Mouse (Mus musculus) heart, embryonic 16.5 days (tissue): ENCODE results near the gene Auts2. TPM values are rescaled to one million over a fixed set of nuclear protein-coding genes. Genes with fewer than 3 reads are reported as not detected.

Experiments
- ATAC-seq: fragments of 200-750 bp; cut with Nextera tagmentation; replicated peaks from 2 replicates; pipeline ENCODE4 v1.8.0; 2017; ENCODE audit warnings: moderate number of reproducible peaks; ENCODE audit not compliant: insufficient read depth, low FRiP score; ENCODE audit errors: extremely low read depth
- H3K27ac ChIP-seq: fragments of 300-500 bp; sonication (generic); 2 replicates; pipeline ENCODE4 v1.5.1; 2014; ENCODE audit warnings: mild to moderate bottlenecking, low read length, control low read depth, moderate library complexity
- H3K27me3 ChIP-seq: fragments of 300-500 bp; sonication (generic); 2 replicates; pipeline ENCODE4 v1.6.1; 2014; ENCODE audit warnings: low read length, mixed read lengths; ENCODE audit not compliant: control insufficient read depth, insufficient read depth
- H3K36me3 ChIP-seq: fragments of 300-500 bp; sonication (generic); 2 replicates; pipeline ENCODE4 v1.6.1; 2014; ENCODE audit not compliant: control insufficient read depth, insufficient read depth
- H3K4me1 ChIP-seq: fragments of 300-500 bp; sonication (generic); 2 replicates; pipeline ENCODE4 v1.6.1; 2014; ENCODE audit warnings: low read length, mixed read lengths; ENCODE audit not compliant: control insufficient read depth, insufficient read depth
- H3K4me2 ChIP-seq: fragments of 300-500 bp; sonication (generic); 2 replicates; pipeline ENCODE4 v1.6.1; 2014; ENCODE audit warnings: low read depth, mild to moderate bottlenecking, control low read depth, low read length
- H3K4me3 ChIP-seq: fragments of 300-500 bp; sonication (generic); 2 replicates; pipeline ENCODE4 v1.5.1; 2014; ENCODE audit warnings: mild to moderate bottlenecking, control low read depth, low read length
- H3K9ac ChIP-seq: fragments of 300-500 bp; sonication (generic); 2 replicates; pipeline ENCODE4 v1.6.1; 2014; ENCODE audit warnings: low read length, control low read depth
- H3K9me3 ChIP-seq: fragments of 300-500 bp; sonication (generic); replicated peaks from 2 replicates; pipeline ENCODE4 v1.6.1; 2016; ENCODE audit warnings: low read length; ENCODE audit not compliant: control insufficient read depth
- WGBS: fragments of 180-500 bp; shearing (Covaris S2); extraction: QIAGEN DNeasy Blood & Tissue Kit; methylation state at CpG from one replicate; pipeline ENCODE4 v1.1.7; 2014; 5-methylcytosine and 5-hydroxymethylcytosine counted together
- polyA plus RNA-seq: library from polyadenylated mRNA; unstranded; fragments of >200 nt; fragmentation: Nextera tagmentation; extraction: Ambion mirVana; gene quantifications from 2 replicates; pipeline ENCODE4 v1.2.1, GENCODE M21; 2015

Auts2 gene
- polyA plus RNA-seq, 1 experiment from 2014 or later = 16.3 TPM

DNA sequence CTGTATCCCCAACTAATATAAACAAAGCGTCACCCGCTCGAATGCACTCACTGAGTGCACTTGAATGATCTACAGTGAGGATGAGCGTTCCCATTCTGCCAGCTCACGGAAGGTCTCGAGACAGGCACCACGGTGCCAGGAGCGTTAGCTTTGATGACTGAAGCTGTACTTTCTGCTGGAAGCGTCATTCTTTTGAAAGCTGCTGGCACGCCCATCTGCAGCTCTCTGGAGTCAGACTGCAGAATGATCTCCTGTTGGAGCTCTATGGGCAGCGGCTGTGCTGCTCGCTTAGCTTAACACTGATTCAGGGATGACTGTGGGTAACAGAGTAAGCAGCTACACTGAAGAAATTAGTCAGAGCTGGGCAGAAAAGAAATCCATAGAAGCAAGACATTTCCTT, 416.5 kb downstream of the Auts2 start:
- no peak overlapping the region for H3K27ac ChIP-seq
- H3K4me1 ChIP-seq = peaks cover 2% of the 10 kb centered on the region; the same call in 1 of the 2 replicates
- H3K9ac ChIP-seq = no peak overlapping the region
- H3K27me3 ChIP-seq = no peaks in the 10 kb centered on the region
- no peak overlapping the region for H3K4me2 ChIP-seq
- 82% methylated on average over 12 of the region's 12 CpGs for WGBS
- no peak overlapping the region for H3K4me3 ChIP-seq
- no peak for ATAC-seq
- H3K9me3 ChIP-seq = no peaks in the 10 kb centered on the region
- no peaks in the 10 kb centered on the region for H3K36me3 ChIP-seq

DNA sequence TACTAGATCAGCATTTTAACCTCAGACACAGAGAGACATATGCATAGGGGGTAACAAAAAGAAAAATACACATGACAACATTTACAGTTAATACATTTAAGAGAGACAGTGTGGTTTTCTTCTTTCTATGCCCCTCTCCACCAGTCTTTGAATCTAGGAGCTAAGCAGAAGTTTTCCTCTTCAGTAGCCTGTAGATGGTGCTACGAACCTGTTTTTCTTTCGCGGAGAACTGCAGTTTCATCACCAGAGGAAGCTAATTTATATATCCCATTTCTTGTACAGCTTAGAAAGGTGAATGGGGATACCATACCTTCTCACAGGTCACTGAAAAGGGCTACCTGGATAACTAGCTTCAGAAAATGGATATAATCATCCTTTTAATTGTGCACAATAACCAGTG, 427.5 kb downstream of the Auts2 start:
- WGBS = 69% methylated on average over 3 of the region's 3 CpGs
- H3K4me1 ChIP-seq = no peaks in the 10 kb centered on the region
- ATAC-seq = no peak
- no peak overlapping the region for H3K4me2 ChIP-seq
- H3K36me3 ChIP-seq = no peaks in the 10 kb centered on the region
- H3K27me3 ChIP-seq = peaks cover 2% of the 10 kb centered on the region; the same call in 1 of the 2 replicates
- no peak overlapping the region for H3K4me3 ChIP-seq
- H3K9me3 ChIP-seq = no peaks in the 10 kb centered on the region
- H3K27ac ChIP-seq = no peak overlapping the region
- H3K9ac ChIP-seq = no peak overlapping the region

DNA sequence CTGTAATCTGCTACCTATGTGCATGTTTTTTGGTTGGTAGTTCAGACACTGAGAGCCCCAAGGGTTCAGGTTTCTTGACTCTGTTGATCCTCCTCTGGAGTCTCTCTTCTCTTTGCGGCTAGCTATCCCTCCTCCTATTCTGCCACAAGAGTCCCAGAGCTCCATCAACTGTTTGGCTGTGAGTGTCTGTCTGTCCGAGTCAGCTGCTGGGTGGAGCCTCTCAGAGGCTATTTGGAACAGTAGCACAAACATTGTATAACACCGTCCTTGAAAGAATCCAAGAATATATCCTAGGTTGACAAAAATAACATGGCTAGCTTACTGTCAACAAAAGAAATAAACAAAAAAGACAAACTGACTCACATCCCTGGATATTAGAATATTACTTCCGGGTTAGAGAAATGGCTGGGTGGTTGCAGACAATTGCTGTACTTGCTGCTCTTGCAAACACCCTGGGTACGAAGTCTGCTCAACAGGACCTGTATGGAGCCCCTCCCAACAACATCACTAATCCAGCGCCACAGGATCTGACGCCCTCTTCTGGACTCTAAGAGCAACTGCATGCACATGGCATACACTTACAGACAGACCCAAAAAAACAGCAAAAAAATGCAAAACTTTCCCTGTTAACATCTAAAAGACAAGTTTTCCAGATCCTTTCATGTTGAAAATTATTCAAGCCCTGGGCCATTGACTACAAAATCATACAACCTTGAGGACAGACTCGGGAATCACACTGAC, 428.4 kb downstream of the Auts2 start:
- H3K4me1 ChIP-seq = no peaks in the 10 kb centered on the region
- ATAC-seq = no peak
- H3K27ac ChIP-seq = no peak overlapping the region
- H3K9ac ChIP-seq = no peak overlapping the region
- 70% methylated on average over 8 of the region's 8 CpGs for WGBS
- no peaks in the 10 kb centered on the region for H3K36me3 ChIP-seq
- no peak overlapping the region for H3K4me2 ChIP-seq
- peaks cover 2% of the 10 kb centered on the region; the same call in 1 of the 2 replicates for H3K27me3 ChIP-seq
- no peak overlapping the region for H3K4me3 ChIP-seq
- no peaks in the 10 kb centered on the region for H3K9me3 ChIP-seq

DNA sequence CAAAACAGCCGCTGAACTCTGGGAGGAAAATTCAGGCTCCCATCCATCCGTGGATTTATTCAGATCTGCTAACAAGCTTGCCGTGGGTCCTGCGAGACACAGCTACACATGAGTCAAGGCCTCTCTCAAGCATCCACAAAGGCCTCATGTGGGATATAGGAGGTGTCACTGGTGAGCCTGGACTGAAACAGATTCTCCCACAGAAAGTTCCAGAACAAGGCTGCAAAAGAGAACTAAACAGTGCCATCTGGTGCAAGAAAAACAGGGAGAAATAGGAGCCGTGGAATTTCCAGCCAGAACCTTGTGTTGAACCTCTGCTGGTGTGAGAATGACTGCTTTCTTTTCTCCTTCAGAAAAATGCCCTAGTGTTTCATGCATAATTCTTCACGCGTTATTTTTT, 429.7 kb downstream of the Auts2 start:
- no peaks in the 10 kb centered on the region for H3K4me1 ChIP-seq
- peaks cover 2% of the 10 kb centered on the region; the same call in 1 of the 2 replicates for H3K27me3 ChIP-seq
- no peak overlapping the region for H3K4me2 ChIP-seq
- WGBS = 69% methylated on average over 7 of the region's 7 CpGs
- H3K4me3 ChIP-seq = no peak overlapping the region
- H3K9me3 ChIP-seq = no peaks in the 10 kb centered on the region
- H3K27ac ChIP-seq = no peak overlapping the region
- no peak for ATAC-seq
- no peak overlapping the region for H3K9ac ChIP-seq
- H3K36me3 ChIP-seq = no peaks in the 10 kb centered on the region

DNA sequence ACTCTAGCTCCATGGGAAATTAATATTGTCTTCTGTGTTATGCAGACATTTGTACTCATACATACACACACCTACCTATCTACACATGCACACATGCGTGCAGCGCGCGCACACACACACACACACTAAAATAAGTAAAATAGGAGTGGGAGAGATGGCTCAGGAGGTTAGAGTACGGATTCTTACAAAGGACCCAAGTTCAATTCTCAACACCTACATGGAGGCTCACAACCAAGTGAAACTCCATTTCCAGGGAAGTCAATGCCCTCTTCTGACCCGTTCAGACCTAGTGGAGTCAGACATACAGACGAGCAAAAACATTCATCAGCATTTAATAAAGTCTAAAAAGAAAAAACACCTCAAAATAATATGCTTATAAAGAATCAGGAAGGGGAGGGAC, 430.5 kb downstream of the Auts2 start:
- no peak overlapping the region for H3K4me3 ChIP-seq
- no peak for ATAC-seq
- no peaks in the 10 kb centered on the region for H3K9me3 ChIP-seq
- H3K4me1 ChIP-seq = no peaks in the 10 kb centered on the region
- no peak overlapping the region for H3K9ac ChIP-seq
- H3K36me3 ChIP-seq = no peaks in the 10 kb centered on the region
- 96% methylated on average over 7 of the region's 7 CpGs for WGBS
- H3K27me3 ChIP-seq = peaks cover 2% of the 10 kb centered on the region; the same call in 1 of the 2 replicates
- no peak overlapping the region for H3K27ac ChIP-seq
- H3K4me2 ChIP-seq = no peak overlapping the region

DNA sequence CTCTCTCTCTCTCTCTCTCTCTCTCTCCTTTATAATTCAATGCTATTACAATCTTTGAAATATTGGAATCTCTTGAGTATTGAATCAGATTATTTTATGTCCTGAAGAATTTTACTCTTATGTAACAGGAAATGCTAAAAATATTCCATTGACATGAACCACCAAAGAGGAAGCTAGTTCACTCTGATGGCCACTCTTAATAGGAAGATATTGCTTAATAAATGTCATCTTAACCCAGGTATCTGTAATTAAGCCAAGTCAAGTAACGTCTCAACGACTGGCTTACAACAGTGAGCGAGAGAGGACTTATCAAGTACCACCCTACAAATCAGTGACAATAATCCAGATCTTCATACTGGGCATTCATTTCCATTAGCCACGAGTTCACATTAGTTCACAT, 440.7 kb downstream of the Auts2 start:
- H3K4me3 ChIP-seq = no peak overlapping the region
- WGBS = 87% methylated on average over 4 of the region's 4 CpGs

DNA sequence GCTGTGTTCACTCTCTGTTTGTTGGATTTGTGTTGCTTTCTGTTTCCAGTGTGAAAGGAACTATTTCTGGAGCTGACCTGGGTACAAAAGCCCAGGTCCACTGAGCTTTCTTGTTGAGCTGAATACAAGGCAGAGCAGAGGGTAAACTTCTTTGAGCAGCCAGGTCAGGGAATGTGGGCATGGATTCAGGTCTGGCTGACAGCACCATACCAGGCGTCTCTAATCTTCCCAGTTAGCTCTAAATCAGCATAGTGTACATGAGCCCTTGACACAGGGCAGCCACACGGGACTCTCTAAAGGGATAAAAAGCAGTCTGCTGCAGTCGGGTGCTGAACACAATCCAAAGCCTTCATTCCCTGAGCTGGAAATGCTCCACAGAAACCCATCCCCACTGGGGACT, 444.7 kb downstream of the Auts2 start:
- H3K4me1 ChIP-seq = peaks cover 18% of the 10 kb centered on the region
- H3K4me3 ChIP-seq = no peak overlapping the region
- H3K27me3 ChIP-seq = no peaks in the 10 kb centered on the region
- H3K9me3 ChIP-seq = no peaks in the 10 kb centered on the region
- ATAC-seq = peak; percentile 82
- WGBS = 27% methylated on average over 3 of the region's 3 CpGs
- no peak overlapping the region for H3K9ac ChIP-seq
- H3K27ac ChIP-seq = peak overlapping the region; percentile 43
- no peaks in the 10 kb centered on the region for H3K36me3 ChIP-seq
- H3K4me2 ChIP-seq = no peak overlapping the region

More for the DNA sequence above, 440.7 kb downstream of the Auts2 start:
- Histone ChIP-seq H3K4me1 (peaks cover 15% of the 10 kb centered on the region), H3K9me3 (no peaks in the 10 kb centered on the region), H3K9ac (no peak overlapping the region), H3K36me3 (no peaks in the 10 kb centered on the region), H3K27me3 (no peaks in the 10 kb centered on the region), H3K27ac (no peak overlapping the region), H3K4me2 (no peak overlapping the region)
- ATAC-seq = no peak

DNA sequence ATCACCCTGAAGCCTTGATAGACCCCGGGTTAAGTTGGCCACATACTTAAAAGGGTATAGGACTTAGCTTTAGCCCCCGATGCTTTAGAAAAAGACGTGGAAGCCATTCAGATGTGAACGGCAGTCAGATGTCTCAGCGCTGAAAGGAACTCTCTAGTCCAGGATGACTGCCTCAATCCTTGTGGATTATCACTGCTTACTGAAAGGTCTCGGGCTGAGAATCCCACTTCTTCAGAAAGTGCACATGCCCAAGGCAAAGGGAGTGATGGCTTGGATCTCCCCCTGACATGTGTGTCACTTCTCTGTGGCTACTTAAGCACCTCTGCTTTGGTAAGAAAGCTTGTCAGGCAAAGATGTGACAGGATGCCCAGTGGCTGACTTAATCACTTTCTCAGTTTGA, 450.4 kb downstream of the Auts2 start:
- no peaks in the 10 kb centered on the region for H3K9me3 ChIP-seq
- no peak overlapping the region for H3K4me3 ChIP-seq
- H3K27ac ChIP-seq = no peak overlapping the region
- H3K27me3 ChIP-seq = no peaks in the 10 kb centered on the region
- 47% methylated on average over 6 of the region's 6 CpGs for WGBS
- no peak overlapping the region for H3K4me2 ChIP-seq
- H3K4me1 ChIP-seq = peaks cover 4% of the 10 kb centered on the region; the same call in 1 of the 2 replicates
- H3K9ac ChIP-seq = no peak overlapping the region
- ATAC-seq = no peak
- H3K36me3 ChIP-seq = no peaks in the 10 kb centered on the region

DNA sequence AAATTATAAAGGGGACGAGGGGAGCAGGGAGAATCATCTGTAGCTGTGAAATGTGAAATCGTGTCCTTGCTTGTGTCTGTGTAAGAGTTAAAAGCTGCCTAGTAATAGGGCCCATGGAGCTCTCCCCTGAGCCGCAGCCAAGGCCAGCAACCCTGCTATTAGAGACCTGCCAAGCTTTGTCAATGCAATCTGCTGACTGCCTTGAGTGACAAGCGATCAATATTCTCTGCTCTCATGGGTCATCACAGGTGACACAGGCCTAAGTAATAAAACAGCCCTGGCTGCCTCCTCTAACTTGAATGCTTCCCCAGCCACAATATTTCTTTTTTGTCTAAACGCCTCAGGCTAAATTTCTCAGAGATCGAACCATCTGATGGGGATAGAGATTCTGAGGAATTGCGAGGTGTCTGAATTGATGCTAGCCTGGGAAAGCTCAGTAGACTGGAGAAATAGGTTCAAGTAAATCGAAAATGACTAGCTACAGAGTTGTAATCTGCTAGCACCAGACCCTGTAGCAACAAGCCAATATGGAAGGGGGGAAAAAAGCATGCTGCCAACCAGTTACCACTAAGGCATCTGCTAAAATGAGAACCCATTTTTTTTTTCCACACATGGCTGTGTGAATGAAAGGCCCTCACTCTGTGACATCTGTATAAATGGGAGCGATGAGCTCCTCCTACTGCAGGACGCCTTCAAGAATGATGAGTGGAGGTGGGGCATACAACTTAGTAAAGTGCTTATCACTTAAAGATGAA, 453.5 kb downstream of the Auts2 start:
- Histone ChIP-seq H3K36me3 (no peaks in the 10 kb centered on the region), H3K27ac (no peak overlapping the region), H3K27me3 (no peaks in the 10 kb centered on the region), H3K4me1 (no peaks in the 10 kb centered on the region), H3K4me3 (no peak overlapping the region), H3K9me3 (no peaks in the 10 kb centered on the region), H3K9ac (no peak overlapping the region), H3K4me2 (no peak overlapping the region)
- no peak for ATAC-seq
- 92% methylated on average over 10 of the region's 10 CpGs for WGBS
